Mouse (Mus musculus) frontal cortex, adult (tissue): ENCODE results near the gene Evc.
A peak's percentile ranks its signal among the peaks of the same experiment; 100 is the strongest.

ENCODE experiments used
- ATAC-seq: cut with Nextera tagmentation; 2 replicates; pipeline ENCODE4 v1.9.2; 2017; ENCODE audit warnings: mild to moderate bottlenecking, moderate library complexity, mixed read lengths; ENCODE audit not compliant: low TSS enrichment

Evc gene

GRCm38 (mm10) chr5:37310026-37310425 lies 26.7 kb downstream of the Evc start:
- no peak for ATAC-seq

- peak; percentile 64 for ATAC-seq
Observed at GRCm38 (mm10) chr5:37298370-37298769, 38.3 kb downstream of the Evc start.

GRCm38 (mm10) chr5:37296717-37297116 lies 40.0 kb downstream of the Evc start:
- no peak for ATAC-seq

GRCm38 (mm10) chr5:37290983-37291382 lies 45.7 kb downstream of the Evc start:
- ATAC-seq: no peak

- peak; percentile 64 for ATAC-seq
Observed at GRCm38 (mm10) chr5:37289236-37289635, 47.5 kb downstream of the Evc start.

GRCm38 (mm10) chr5:37288374-37288773 lies 48.3 kb downstream of the Evc start:
- ATAC-seq: peak; percentile 72

- peak; percentile 70 for ATAC-seq
Observed at GRCm38 (mm10) chr5:37281021-37281420, 55.7 kb downstream of the Evc start.

- ATAC-seq: no peak
Observed at GRCm38 (mm10) chr5:37263816-37264215, 72.9 kb downstream of the Evc start.

GRCm38 (mm10) chr5:37261734-37262133 lies 75.0 kb downstream of the Evc start:
- peak; percentile 28 for ATAC-seq

- ATAC-seq: peak; percentile 7; the same call in 1 of the 2 replicates
Observed at GRCm38 (mm10) chr5:37257243-37257642, 79.5 kb downstream of the Evc start.

- ATAC-seq: no peak
Observed at GRCm38 (mm10) chr5:37256823-37257222, 79.9 kb downstream of the Evc start.

GRCm38 (mm10) chr5:37254523-37254922 lies 82.2 kb downstream of the Evc start:
- peak; percentile 3; the same call in 1 of the 2 replicates for ATAC-seq

- ATAC-seq: peak; percentile 57
Observed at GRCm38 (mm10) chr5:37252101-37252804, 84.4 kb downstream of the Evc start.

- peak; percentile 0; the same call in 1 of the 2 replicates for ATAC-seq
Observed at GRCm38 (mm10) chr5:37251596-37251995, 85.1 kb downstream of the Evc start.

GRCm38 (mm10) chr5:37248870-37249269 lies 87.8 kb downstream of the Evc start:
- ATAC-seq: no peak

GRCm38 (mm10) chr5:37247456-37247855 lies 89.2 kb downstream of the Evc start:
- no peak for ATAC-seq

- no peak for ATAC-seq
Observed at GRCm38 (mm10) chr5:37246138-37246910, 90.4 kb downstream of the Evc start.

GRCm38 (mm10) chr5:37245651-37246050 lies 91.0 kb downstream of the Evc start:
- peak; percentile 50 for ATAC-seq

- no peak for ATAC-seq
Observed at GRCm38 (mm10) chr5:37244666-37245242, 91.9 kb downstream of the Evc start.

- peak; percentile 33 for ATAC-seq
Observed at GRCm38 (mm10) chr5:37244161-37244560, 92.5 kb downstream of the Evc start.

GRCm38 (mm10) chr5:37243169-37243886 lies 93.4 kb downstream of the Evc start:
- ATAC-seq: no peak
